Mouse (Mus musculus) T-cell, adult 2 months (primary cell): ENCODE results near the gene Bri3bp.
"Not testable (repeated sequence)": the region's sequence is repeated elsewhere in the genome, so short reads cannot be mapped to it uniquely, and the experiment has no call there.

Source experiments
- DNase-seq: peaks from one replicate; pipeline ENCODE4 v3.0.0; 2022; ENCODE audit warnings: low spot score

Bri3bp gene

GRCm38 (mm10) chr5:125485031-125485778, 43.8 kb downstream of the Bri3bp start:
- DNase-seq = no peak

- no peak for DNase-seq
These were observed 44.7 kb downstream of the Bri3bp start for GRCm38 (mm10) chr5:125486088-125486487.

DNA sequence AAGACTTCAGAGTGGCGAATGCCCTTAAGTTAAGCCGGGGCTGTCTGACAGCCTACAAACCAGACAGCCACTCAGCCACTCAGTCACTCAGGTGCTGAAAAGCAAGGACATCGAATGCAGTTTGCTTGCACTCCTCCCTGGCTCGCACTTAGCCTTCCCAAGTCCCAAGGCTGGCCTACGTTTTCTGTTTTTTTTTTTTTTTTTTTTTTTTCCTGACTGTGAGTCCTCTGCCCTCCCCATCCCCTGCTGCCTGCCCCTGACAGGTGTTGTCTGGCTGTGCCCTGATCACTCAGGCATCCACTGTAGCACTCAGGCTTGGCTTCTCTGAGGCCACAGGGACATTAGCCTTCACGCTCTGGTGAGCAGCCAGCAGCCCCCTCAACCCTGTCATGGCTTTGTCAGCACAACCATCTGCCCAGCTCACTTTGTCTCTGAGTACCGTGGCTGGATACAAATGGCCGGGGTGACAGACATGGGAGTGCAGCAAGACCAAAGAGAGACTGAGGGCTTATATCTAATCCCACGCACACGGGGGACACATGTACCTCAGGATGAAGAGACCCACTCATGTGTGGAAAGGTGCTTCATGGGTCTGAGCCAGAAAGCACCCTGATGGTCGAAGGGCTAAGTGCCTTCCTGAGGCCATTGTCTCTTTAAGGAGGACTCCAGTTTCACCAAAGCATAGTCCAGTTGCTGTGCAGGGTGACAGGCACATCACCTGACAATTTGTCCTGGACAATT, 46.2 kb downstream of the Bri3bp start:
- no peak for DNase-seq

GRCm38 (mm10) chr5:125488116-125488455, 46.7 kb downstream of the Bri3bp start:
- DNase-seq = no peak

DNA sequence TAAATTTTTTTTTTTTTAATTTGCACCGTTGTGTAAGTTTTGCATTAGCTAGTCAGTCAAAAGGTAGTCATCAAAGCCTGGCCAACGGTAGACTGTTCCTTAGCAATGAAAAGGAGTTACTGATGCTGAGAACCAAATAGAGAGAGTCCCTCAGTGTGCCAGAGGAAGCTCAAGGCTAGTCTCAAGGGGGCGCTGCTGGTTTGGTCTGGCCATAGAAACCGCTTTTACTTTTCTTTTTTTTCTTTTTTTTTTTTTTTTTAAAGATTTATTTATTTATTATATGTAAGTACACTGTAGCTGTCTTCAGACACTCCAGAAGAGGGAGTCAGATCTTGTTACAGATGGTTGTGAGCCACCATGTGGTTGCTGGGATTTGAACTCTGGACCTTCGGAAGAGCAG, 47.6 kb downstream of the Bri3bp start:
- not testable (repeated sequence) for DNase-seq

- DNase-seq = no peak
These were observed 49.7 kb downstream of the Bri3bp start for GRCm38 (mm10) chr5:125491107-125491506.

DNA sequence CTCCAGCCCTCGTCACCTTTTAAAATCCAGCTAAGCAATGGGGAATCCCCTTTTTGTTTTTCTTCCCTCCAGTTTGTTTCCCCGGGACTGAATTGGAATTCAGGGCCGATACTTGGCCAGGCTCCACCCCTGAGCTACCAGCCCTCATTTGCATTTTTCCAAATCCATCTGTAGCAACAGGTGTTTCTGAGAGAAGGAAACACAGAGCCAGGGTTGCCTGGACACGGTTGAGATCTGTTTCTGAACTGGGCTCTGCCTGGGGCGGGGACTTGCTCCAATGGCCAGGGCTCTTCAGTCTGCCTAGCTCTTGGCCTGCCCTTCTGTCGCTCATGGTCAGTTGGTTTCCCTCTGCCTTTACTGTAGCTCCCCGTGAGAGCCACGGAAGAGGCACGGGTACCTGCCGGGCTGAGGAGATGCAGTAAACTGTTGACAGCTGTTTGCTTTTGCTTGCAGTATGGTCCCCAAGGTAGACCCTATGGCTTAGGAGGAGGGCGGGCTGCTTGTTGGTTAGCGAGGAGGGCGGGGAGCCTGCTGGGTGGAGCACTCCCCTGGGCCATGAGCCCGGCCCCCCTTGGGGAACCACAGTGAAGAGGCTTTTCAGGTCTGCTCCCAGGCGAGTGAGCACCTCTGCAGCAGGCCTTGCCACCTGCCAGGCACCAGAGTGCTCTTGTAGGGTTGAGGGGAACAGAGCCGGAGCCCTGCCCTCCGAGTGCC, 51.2 kb downstream of the Bri3bp start:
- no peak for DNase-seq

DNA sequence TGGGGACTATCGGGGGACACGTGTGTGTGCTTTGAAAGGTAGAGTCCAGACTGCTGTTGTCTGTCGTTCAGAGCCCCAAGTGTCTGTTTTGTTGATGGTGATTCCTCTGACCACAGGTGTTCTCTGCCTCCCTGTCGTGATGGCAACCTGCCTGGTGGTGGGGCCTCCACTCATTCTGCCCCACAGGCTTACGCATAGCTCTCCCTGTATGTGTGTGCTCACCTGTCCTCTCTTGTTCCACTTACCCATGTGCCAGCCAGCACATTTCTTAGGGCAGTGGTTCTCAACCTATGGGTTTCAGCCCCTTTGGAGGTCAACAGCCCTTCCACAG, 51.7 kb downstream of the Bri3bp start:
- DNase-seq = no peak

DNA sequence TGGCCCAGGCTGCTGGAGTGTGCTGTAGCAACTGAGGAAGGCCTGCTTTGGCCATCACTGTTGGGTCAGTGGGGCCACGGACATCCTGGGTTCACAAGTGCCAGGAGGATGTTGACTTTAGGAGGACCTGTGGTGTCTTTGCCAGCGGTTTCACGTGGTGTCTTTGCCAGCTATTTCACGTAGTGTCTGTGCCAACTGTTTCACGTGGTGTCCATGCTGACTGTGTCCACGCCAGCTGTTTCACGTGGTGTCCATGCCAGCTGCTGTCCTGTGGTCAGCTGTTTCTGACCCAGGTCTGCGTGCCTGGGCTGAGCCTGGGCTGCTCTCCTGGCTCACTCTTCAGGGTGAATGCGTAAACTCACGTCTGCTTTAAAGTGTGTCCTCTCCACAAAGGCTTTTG, 54.3 kb downstream of the Bri3bp start:
- no peak for DNase-seq

DNA sequence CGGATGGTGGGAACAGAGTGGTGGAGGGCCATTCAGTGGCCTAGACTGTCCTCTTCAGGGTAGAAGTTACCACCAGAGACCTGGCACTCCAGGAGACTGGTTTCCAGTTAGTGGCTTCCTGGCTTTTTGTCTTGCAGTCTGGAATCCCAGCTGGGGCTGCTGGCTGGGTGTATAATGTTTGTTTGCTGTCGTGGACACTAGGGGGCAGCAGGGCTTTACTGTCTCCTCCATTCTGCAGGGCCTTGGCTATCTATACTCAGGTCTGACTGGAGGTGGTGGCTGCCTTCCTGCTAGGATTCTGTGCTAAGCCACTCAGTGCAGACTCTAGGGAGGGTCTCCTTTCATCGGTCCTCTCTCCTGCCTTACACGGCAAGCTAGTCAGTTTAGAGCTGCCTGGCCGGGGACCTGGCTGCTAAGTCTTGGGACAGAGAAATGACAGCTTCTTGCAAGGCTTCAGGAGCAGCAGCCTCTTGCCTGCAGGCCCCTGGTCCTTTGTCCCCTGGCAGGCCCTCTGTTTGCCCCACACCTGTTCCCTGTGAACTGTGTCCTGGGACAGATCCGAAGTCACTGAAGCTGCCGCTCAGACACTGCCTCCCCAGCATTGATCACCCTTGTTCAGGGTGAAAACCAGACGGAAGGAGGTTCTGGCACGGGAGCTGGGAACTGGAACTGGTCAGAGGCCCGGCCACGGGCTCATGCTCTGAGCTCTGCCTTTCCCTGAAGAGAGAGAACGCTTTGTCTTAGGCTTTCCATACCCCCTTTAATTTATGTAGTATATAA, 56.6 kb downstream of the Bri3bp start:
- no peak for DNase-seq

DNA sequence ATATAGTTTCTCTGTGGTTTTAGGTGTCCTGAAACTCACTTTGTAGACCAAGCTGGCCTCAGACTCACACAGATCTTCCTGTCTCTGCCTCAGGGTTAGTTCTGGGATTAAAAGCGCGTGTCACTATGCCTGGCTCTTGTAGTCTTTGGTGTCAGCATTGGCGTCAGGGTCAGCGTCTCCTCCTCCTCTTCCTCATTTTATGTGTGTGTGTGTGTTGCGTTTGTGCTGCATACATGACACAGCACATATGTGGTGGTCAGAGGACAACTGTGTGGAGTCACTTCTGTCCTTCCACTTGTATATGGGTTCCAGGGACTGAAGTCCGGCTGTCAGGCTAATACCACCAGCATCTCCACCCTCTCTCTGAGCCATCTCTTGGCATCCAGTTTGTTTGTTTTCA, 60.1 kb downstream of the Bri3bp start:
- no peak for DNase-seq

- DNase-seq = no peak
These were observed 60.8 kb downstream of the Bri3bp start for GRCm38 (mm10) chr5:125502186-125502585.

DNA sequence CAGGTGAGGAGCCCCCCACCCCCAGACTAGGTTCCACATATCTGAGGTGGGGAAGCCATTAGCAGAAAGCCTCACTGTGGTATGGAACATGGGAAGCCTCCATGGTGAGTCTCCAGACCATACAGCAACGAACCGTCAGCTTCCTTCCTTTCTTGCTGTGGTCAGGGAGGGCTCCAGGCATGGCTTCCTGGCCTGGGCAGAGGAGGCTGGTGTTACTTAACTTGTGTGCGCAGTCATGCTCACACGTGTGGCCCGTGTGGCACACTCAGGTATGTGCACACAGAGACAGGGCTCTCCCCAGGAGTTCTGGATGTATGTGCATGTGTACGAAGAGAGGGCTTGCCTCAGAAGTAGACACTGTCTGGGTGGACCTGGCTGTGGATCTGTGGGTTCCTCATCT, 62.3 kb downstream of the Bri3bp start:
- no peak for DNase-seq

DNA sequence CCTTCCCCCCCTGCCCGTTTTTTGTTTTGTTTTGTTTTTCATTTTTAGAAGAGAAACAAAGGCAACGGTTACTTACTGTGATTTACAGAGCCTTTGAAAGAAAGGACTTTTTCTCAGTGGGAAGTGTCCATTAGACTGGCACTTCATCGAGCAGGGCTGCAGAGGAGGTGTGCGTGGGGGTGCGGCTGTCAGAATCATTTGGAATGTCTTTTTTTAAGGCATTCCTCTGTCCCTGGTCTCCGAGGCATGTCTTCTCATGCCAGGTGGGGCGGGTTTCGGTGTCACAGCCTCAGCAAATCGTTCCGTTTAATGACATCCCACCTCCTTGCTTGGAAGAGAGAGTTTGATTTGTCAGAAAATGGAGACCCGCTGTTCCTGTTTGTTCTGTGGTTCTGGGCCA, 63.3 kb downstream of the Bri3bp start:
- DNase-seq = no peak

DNA sequence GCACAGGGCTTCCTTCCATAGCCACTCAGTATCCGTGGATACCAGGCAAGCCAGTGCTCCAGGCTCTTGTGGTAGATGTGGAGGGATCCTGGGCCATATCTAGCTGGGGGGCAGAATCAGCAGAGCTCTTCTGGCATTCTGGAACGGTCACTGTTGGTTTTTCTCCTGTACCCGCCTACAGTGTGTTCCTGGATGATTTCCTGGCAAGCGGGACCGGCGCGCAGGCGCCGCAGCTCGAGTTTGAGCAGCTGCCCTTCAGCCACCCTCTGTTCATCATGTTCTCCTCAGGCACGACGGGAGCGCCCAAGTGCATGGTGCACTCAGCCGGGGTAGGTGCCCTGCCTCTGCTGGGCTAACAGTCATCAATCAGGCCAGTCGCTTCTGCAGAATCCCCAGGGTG, 64.6 kb downstream of the Bri3bp start:
- no peak for DNase-seq

DNA sequence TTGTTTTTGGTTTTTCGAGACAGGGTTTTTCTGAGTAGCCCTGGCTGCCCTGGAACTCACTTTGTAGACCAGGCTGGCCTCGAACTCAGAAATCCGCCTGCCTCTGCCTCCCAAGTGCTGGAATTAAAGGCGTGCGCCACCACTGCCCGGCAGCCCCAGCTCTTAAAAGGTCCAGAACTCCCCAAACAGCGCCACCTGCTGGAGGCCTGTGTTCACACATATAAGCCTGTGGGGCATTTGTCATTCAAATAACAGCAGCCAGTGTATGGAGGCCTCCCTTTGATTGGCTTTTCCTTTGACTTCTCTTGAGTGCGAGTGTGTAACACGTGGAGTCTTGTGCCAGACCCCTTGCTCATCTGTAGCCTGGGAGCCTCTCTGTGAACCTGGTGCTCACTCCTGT, 66.2 kb downstream of the Bri3bp start:
- no peak for DNase-seq

DNA sequence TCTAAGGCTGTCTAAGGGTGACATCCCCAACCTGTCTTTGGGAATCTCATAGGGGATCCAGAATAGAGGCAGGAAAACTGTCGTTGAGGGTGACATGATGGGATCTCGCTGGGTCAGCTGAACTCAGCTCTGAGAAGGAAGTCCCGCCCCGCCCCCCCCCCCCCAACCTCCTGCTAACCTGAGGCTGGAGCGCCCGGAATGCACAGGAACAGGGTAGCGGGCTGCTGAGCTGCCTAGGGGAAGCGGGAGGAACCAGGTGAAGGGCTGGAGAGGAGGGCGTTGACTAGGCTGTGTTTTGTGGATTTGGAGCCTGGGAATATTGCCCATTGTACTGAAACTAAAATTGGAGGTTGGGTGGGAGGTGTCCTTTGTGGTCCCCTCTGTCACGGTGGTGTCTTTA, 66.6 kb downstream of the Bri3bp start:
- DNase-seq = no peak

GRCm38 (mm10) chr5:125509541-125509940, 68.2 kb downstream of the Bri3bp start:
- peak; percentile 58 for DNase-seq
